Mouse (Mus musculus) spleen, adult 2 months (tissue): ENCODE results near the gene Thada. TPM values are rescaled to one million over a fixed set of nuclear protein-coding genes. Genes with fewer than 3 reads are reported as not detected.
A peak's percentile ranks its signal among the peaks of the same experiment; 100 is the strongest.

ENCODE experiments used
- DNase-seq, 2 experiments: peaks; one replicate each; pipeline versions ENCODE4 v3.0.0 to v3.0.0-alpha.2; 2012 to 2021; ENCODE audit warnings: low spot score in 2 of 2, low read depth in 1 of 2
- H3K27ac ChIP-seq: fragments of 200-500 bp; 2 replicates; pipeline ENCODE4 v1.5.1; 2012; ENCODE audit warnings: low read length, inconsistent platforms; ENCODE audit not compliant: insufficient read depth
- H3K27me3 ChIP-seq: fragments of 200-500 bp; 2 replicates; pipeline ENCODE4 v1.6.1; 2012; ENCODE audit warnings: mild to moderate bottlenecking, moderate library complexity, low read length, inconsistent platforms; ENCODE audit not compliant: control insufficient read depth, insufficient read depth
- H3K36me3 ChIP-seq: fragments of 200-500 bp; 2 replicates; pipeline ENCODE4 v1.6.1; 2012; ENCODE audit warnings: mild to moderate bottlenecking, low read length, inconsistent platforms; ENCODE audit not compliant: control insufficient read depth, insufficient read depth
- H3K4me1 ChIP-seq: fragments of 200-500 bp; 2 replicates; pipeline ENCODE4 v1.6.1; 2011; ENCODE audit warnings: inconsistent platforms; ENCODE audit not compliant: control insufficient read depth, insufficient read depth, insufficient read length
- H3K4me3 ChIP-seq: fragments of 200-500 bp; 2 replicates; pipeline ENCODE4 v1.5.1; 2011; ENCODE audit warnings: mild to moderate bottlenecking, inconsistent platforms; ENCODE audit not compliant: insufficient read depth, insufficient read length; ENCODE audit errors: extremely low read depth
- CTCF ChIP-seq: fragments of 200-500 bp; IDR thresholded peaks from 2 replicates; pipeline ENCODE4 v1.5.1; 2011; ENCODE audit warnings: mild to moderate bottlenecking, inconsistent platforms; ENCODE audit not compliant: insufficient read depth, insufficient read length, insufficient replicate concordance; ENCODE audit errors: extremely low read depth
- POLR2A ChIP-seq: fragments of 200-500 bp; IDR thresholded peaks from 2 replicates; pipeline ENCODE4 v1.6.1; 2011; ENCODE audit warnings: low read depth, low read length, inconsistent platforms
- WGBS: fragments of 180-500 bp; shearing (Covaris S2); methylation state at CpG from one replicate; pipeline ENCODE4 v1.1.7; 2018; 5-methylcytosine and 5-hydroxymethylcytosine counted together
- polyA plus RNA-seq: library from polyadenylated mRNA; depleted of rRNA; stranded (reverse); fragments of >200 nt; gene quantifications from 2 replicates; pipeline ENCODE4 v1.2.3, GENCODE M21; 2012

Thada gene
- polyA plus RNA-seq, 1 experiment, result 17.2 TPM

- Histone ChIP-seq H3K4me3 (no peak overlapping the region), H3K4me1 (peaks cover 35% of the 10 kb centered on the region; the same call in 1 of the 2 replicates), H3K27me3 (no peaks in the 10 kb centered on the region), H3K36me3 (no peaks in the 10 kb centered on the region), H3K27ac (no peak overlapping the region)
- no peak for DNase-seq
- 95% methylated on average over 8 of the region's 8 CpGs for WGBS
- TF ChIP-seq CTCF (no peak), POLR2A (no peak)
Observed at GRCm38 (mm10) chr17:84150291-84150690, 315.7 kb downstream of the Thada start.

GRCm38 (mm10) chr17:84149566-84149965, 316.4 kb downstream of the Thada start:
- Histone ChIP-seq H3K27ac (no peak overlapping the region), H3K4me3 (no peak overlapping the region), H3K27me3 (no peaks in the 10 kb centered on the region), H3K36me3 (no peaks in the 10 kb centered on the region), H3K4me1 (peaks cover 42% of the 10 kb centered on the region; the same call in 1 of the 2 replicates)
- WGBS, result 67% methylated on average over 5 of the region's 5 CpGs
- TF ChIP-seq POLR2A, result no peak
- no peak for TF ChIP-seq CTCF
- DNase-seq, result no peak

GRCm38 (mm10) chr17:84148499-84149484, 317.2 kb downstream of the Thada start:
- no peak overlapping the region for H3K4me3 ChIP-seq
- no peak for DNase-seq
- TF ChIP-seq POLR2A (no peak), CTCF (no peak)
- peaks cover 49% of the 10 kb centered on the region for H3K4me1 ChIP-seq
- 57% methylated on average over 11 of the region's 11 CpGs for WGBS
- 0 out of 2 replicates have a peak overlapping the region, but pooled peaks have one; percentile 4 for H3K27ac ChIP-seq
- H3K27me3 ChIP-seq, result no peaks in the 10 kb centered on the region
- H3K36me3 ChIP-seq, result no peaks in the 10 kb centered on the region

- Histone ChIP-seq H3K4me3 (no peak overlapping the region), H3K36me3 (no peaks in the 10 kb centered on the region), H3K27ac (peak overlapping the region; percentile 94), H3K4me1 (peaks cover 59% of the 10 kb centered on the region), H3K27me3 (no peaks in the 10 kb centered on the region)
- TF ChIP-seq POLR2A (no peak), CTCF (no peak)
- WGBS, result 60% methylated on average over 11 of the region's 11 CpGs
- DNase-seq, result no peak
Observed at GRCm38 (mm10) chr17:84147183-84148108, 318.6 kb downstream of the Thada start.

- peak overlapping the region; percentile 94 for H3K27ac ChIP-seq
- no peak overlapping the region for H3K4me3 ChIP-seq
- no peaks in the 10 kb centered on the region for H3K36me3 ChIP-seq
- peaks cover 66% of the 10 kb centered on the region for H3K4me1 ChIP-seq
- TF ChIP-seq POLR2A (no peak), CTCF (no peak)
- no peaks in the 10 kb centered on the region for H3K27me3 ChIP-seq
- WGBS, result 63% methylated on average over 7 of the region's 7 CpGs
- no peak for DNase-seq
Observed at GRCm38 (mm10) chr17:84146458-84147182, 319.4 kb downstream of the Thada start.

- H3K27me3 ChIP-seq, result no peaks in the 10 kb centered on the region
- peak; percentile 27; the same call in 1 of the 2 replicates for TF ChIP-seq POLR2A
- no peak for TF ChIP-seq CTCF
- peaks cover 74% of the 10 kb centered on the region for H3K4me1 ChIP-seq
- no peaks in the 10 kb centered on the region for H3K36me3 ChIP-seq
- WGBS, result 3% methylated on average over 10 of the region's 10 CpGs
- H3K4me3 ChIP-seq, result peak overlapping the region; percentile 26; the same call in 1 of the 2 replicates
- DNase-seq, result peak; percentile 77 to 78
- peak overlapping the region; percentile 94 for H3K27ac ChIP-seq
Observed at GRCm38 (mm10) chr17:84145826-84146287, 320.1 kb downstream of the Thada start.
